Mouse (Mus musculus) spleen, adult 2 months (tissue): ENCODE results near the gene Cstf2t.

ENCODE experiments used
- CTCF ChIP-seq: fragments of 200-500 bp; IDR thresholded peaks from 2 replicates; pipeline ENCODE4 v1.5.1; 2011; ENCODE audit warnings: mild to moderate bottlenecking, inconsistent platforms; ENCODE audit not compliant: insufficient read depth, insufficient read length, insufficient replicate concordance; ENCODE audit errors: extremely low read depth
- POLR2A ChIP-seq: fragments of 200-500 bp; IDR thresholded peaks from 2 replicates; pipeline ENCODE4 v1.6.1; 2011; ENCODE audit warnings: low read depth, low read length, inconsistent platforms

GRCm38 (mm10) chr19:31082662-31083429 lies at the start of gene Cstf2t:
- TF ChIP-seq POLR2A, result peak; percentile 65
- no peak for TF ChIP-seq CTCF
